Mouse (Mus musculus) small intestine, adult 2 months (tissue): ENCODE measurements around the gene Dgke.

Experiments
- CTCF ChIP-seq: fragments of 200-500 bp; IDR thresholded peaks from 2 replicates; pipeline ENCODE4 v1.5.1; 2012; ENCODE audit warnings: low read depth, mild to moderate bottlenecking, control low read depth, inconsistent platforms, low read length, moderate library complexity, mixed read lengths; ENCODE audit not compliant: insufficient replicate concordance, insufficient read length; ENCODE audit errors: extremely low read depth
- POLR2A ChIP-seq: fragments of 200-500 bp; IDR thresholded peaks from 2 replicates; pipeline ENCODE4 v1.6.1; 2012; ENCODE audit warnings: low read depth, mild to moderate bottlenecking, control low read depth, inconsistent platforms, low read length, moderate library complexity

DNA sequence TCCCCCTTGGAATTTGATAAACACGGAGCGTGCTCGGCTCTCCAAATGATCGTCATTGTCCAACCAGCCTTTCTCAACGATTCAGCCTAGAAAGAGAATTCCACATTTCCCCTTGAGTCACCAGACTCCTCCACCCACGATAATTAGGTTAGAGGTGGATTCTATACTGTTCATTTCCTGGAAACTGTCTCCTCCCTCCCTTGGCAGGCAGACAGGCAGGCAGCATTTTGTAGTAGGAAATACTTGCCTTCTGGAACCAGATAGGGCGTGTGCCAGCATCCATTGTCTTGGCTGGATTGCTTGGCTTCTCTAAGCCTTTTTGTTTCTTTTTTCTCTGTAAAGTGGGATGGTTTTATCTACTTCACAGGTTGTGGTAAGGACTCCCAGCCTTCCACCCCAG, 70.2 kb downstream of the Dgke start:
- no peak for TF ChIP-seq POLR2A
- no peak for TF ChIP-seq CTCF
